Mouse (Mus musculus) T-helper 1 cell (primary cell): ENCODE results near the gene Vmn2r56.

Experiments used
- in situ Hi-C: fragments of 300-600 bp; cut with MboI, MseI; formaldehyde crosslinking; loops from one replicate; pipeline ENCODE4 v1.15.1; 2025; ENCODE audit warnings: high pct_unique_total_duplicates

Vmn2r56 gene

GRCm38 (mm10) chr7:12734904-12735303 lies at the start of gene Vmn2r56:
Vmn2r56 (minus strand) TSS chr7:12735004.
- in situ Hi-C loops: no loop called here

- in situ Hi-C loops: no loop called here
These were observed 45.5 kb upstream of the Vmn2r56 start for GRCm38 (mm10) chr7:12780151-12780830.

- in situ Hi-C loops: no loop called here
These were observed 45.0 kb upstream of the Vmn2r56 start for GRCm38 (mm10) chr7:12779782-12780150.

GRCm38 (mm10) chr7:12779141-12779540 lies 44.3 kb upstream of the Vmn2r56 start:
- in situ Hi-C loops: no loop called here

DNA sequence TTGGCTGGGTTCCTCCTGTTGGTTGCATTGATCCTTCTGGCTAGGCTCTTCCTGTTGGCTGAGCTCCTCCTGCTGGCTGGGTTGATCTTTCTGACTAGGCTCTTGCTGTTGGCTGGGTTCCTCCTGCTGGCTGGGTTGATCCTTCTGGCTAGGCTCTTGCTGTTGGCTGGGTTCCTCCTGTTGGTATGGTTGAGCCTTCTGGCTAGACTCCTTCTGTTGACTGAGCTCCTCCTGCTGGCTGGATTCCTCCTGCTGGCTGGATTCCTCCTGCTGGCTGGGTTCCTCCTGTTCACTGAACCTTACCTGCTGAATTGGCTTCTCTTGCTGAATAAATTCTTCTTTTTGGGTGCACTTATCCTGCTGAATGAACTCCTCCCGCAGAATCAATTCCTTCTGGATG lies 39.8 kb upstream of the Vmn2r56 start:
- in situ Hi-C loops: loop anchor here (5.0 kb wide), 1 partner anchor 347 kb away; no protein-coding TSS in a partner anchor

DNA sequence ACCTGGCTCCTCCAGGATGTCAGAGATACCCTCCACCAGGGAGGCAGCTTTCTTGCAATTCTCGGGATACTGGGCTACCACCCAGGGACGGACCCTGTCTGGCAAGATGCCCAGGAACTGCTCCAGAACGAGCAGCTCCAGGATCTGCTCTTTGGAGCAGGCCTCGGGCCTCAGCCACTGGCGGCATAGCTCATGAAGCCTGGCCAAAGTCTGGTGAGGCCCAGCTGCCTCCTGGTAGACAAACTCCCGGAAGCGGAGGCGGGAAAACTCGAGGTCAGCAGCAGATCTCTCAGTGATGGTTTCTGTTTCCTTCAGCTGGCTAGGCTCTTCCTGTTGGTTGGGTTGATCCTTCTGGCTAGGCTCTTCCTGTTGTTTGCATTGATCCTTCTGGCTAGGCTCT lies 39.3 kb upstream of the Vmn2r56 start:
- in situ Hi-C loops: loop anchor here (5.0 kb wide), 1 partner anchor 347 kb away; no protein-coding TSS in a partner anchor

- in situ Hi-C loops: no loop called here
These were observed 14.8 kb upstream of the Vmn2r56 start for GRCm38 (mm10) chr7:12749431-12750198.

GRCm38 (mm10) chr7:12684903-12685302 lies 49.9 kb downstream of the Vmn2r56 start, which contains the start of gene Vmn2r55:
Vmn2r55 (minus strand) TSS chr7:12685003.
- in situ Hi-C loops: loop anchor here (5.0 kb wide), 1 partner anchor 43 kb away; the partner anchor contains the start of gene Vmn2r54

GRCm38 (mm10) chr7:12640219-12640618 lies 94.6 kb downstream of the Vmn2r56 start, which contains the start of gene Vmn2r54:
Vmn2r54 (minus strand) TSS chr7:12640319.
- in situ Hi-C loops: loop anchor here (5.0 kb wide), 1 partner anchor 47 kb away; the partner anchor contains the start of gene Vmn2r55
